Mouse (Mus musculus): ENCODE results near the gene Fam13c.

- TF ChIP-seq CTCF (IDR thresholded peaks at IDR 0.05; ENCODE audit: low read depth, low read length): no peak
- no peak for TF ChIP-seq POLR2A (IDR thresholded peaks at IDR 0.05; ENCODE audit: extremely low read depth, insufficient read depth, low read length)
Observed at GRCm38 (mm10) chr10:70442623-70443022, 2.3 kb downstream of the Fam13c start.

Measured in liver, adult 2 months (tissue).